Mouse (Mus musculus) limb, embryonic 15.5 days (tissue): ENCODE measurements around the gene Pax3. TPM values are rescaled to one million over a fixed set of nuclear protein-coding genes. Genes with fewer than 3 reads are reported as not detected.

Source experiments
- ATAC-seq: fragments of 200-750 bp; cut with Nextera tagmentation; 2 replicates; pipeline ENCODE4 v1.8.0; 2017; ENCODE audit warnings: low read depth, moderate TSS enrichment; ENCODE audit not compliant: insufficient number of reproducible peaks, low FRiP score, low TSS enrichment
- H3K27ac ChIP-seq: fragments of 300-500 bp; sonication (generic); 2 replicates; pipeline ENCODE4 v1.5.1; 2015; ENCODE audit warnings: moderate library complexity, mild to moderate bottlenecking, inconsistent platforms
- H3K27me3 ChIP-seq: fragments of 300-500 bp; sonication (generic); 2 replicates; pipeline ENCODE4 v1.6.1; 2015; ENCODE audit warnings: inconsistent platforms
- H3K36me3 ChIP-seq: fragments of 300-500 bp; sonication (generic); 2 replicates; pipeline ENCODE4 v1.6.1; 2015; ENCODE audit warnings: inconsistent platforms
- H3K4me1 ChIP-seq: fragments of 300-500 bp; sonication (generic); 2 replicates; pipeline ENCODE4 v1.6.1; 2015; ENCODE audit warnings: inconsistent platforms
- H3K4me2 ChIP-seq: fragments of 300-500 bp; sonication (generic); 2 replicates; pipeline ENCODE4 v1.6.1; 2015; ENCODE audit warnings: mild to moderate bottlenecking, inconsistent platforms
- H3K4me3 ChIP-seq: fragments of 300-500 bp; sonication (generic); 2 replicates; pipeline ENCODE4 v1.5.1; 2015; ENCODE audit warnings: mild to moderate bottlenecking, inconsistent platforms
- H3K9ac ChIP-seq: fragments of 300-500 bp; sonication (generic); 2 replicates; pipeline ENCODE4 v1.6.1; 2015; ENCODE audit warnings: inconsistent platforms
- H3K9me3 ChIP-seq: fragments of 300-500 bp; sonication (generic); 2 replicates; pipeline ENCODE4 v1.6.1; 2016; ENCODE audit warnings: inconsistent platforms
- WGBS: fragments of 180-500 bp; shearing (Covaris S2); methylation state at CpG from one replicate; pipeline ENCODE4 v1.1.7; 2015; 5-methylcytosine and 5-hydroxymethylcytosine counted together
- polyA plus RNA-seq: library from polyadenylated mRNA; unstranded; fragments of >200 nt; fragmentation: Nextera tagmentation; extraction: Ambion mirVana; gene quantifications from 2 replicates; pipeline ENCODE4 v1.2.1, GENCODE M21; 2015

Gene Pax3
- polyA plus RNA-seq, result 0.60 and 0.96 TPM in 2 replicates

DNA sequence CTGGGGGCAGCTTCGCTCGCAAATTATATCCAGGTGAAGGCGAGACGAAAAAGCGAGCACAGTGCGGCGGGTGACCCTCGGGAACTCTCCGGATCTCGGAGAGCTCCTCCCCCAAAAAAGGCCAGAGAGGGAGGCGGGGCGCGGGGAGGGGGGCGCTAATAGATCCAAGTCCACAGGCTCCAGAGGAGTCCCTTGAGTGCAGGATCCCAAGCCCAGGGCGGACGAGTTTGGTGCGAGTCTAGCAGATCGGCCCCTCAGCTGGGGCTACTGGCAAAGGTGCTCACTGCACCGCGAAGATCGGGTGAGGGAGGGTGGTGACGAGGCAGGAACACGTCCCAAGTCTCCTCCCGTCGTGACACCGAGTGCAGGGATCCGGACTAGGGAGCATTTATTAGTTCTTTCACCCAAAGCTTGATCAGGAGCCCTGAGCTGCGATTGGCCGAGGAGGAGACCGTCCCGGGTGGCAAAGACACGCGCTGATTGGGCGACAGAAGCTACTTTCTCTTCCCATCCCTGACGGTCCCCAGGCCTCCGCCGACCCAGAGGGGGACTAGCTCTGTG is at the start of gene Pax3:
Gene Pax3, minus strand, starts transcription at position 384 of the 561 bp plus-strand sequence.
- peaks cover 93% of the 10 kb centered on the region for H3K27me3 ChIP-seq
- peaks cover 19% of the 10 kb centered on the region for H3K4me1 ChIP-seq
- peak within 1 kb of the TSS; percentile 59 for H3K4me2 ChIP-seq
- H3K9me3 ChIP-seq, result no peaks in the 10 kb centered on the region
- under 1% methylated on average over 37 of the region's 37 CpGs for WGBS
- no peaks in the 10 kb centered on the region for H3K36me3 ChIP-seq
- H3K9ac ChIP-seq, result no peak within 1 kb of the TSS
- ATAC-seq, result no peak
- no peak within 1 kb of the TSS for H3K27ac ChIP-seq
- H3K4me3 ChIP-seq, result peak within 1 kb of the TSS; percentile 37

GRCm38 (mm10) chr1:78234306-78234705 is 37.4 kb upstream of the Pax3 start:
- ATAC-seq, result no peak
- H3K4me3 ChIP-seq, result no peak overlapping the region
- WGBS, result 51% methylated on average over 5 of the region's 5 CpGs

DNA sequence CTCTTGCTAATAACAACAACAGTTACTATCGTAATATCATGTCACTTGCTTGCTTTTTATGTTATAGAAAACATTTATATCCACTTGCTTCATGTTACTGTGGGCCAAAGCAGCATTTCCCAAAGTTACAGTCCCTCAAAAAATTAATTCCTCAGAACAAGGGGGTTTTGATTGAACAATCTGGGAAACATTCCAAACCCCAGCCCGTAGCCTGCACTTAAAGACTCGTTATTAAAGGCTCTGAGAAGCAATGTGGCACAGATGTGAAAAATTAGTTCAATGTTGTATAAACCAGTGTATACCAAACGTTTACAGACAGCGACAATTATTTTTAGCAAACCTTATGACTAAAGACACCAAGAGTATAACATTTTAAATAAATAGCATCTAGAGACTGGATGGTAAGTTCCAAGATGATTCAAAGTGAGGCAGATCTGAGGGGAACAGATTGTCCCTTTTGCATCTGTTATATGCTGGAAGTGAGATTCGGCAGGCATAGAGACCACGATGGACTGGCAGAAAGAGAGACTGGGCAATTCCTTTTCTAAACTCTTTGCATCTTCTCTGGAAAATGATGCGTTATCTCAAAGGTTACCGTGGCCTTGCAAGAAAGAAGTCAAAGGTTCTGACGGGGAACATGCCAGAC is 35.1 kb upstream of the Pax3 start:
- WGBS, result 30% methylated on average over 10 of the region's 10 CpGs
- H3K4me3 ChIP-seq, result no peak overlapping the region
- H3K4me1 ChIP-seq, result peaks cover 11% of the 10 kb centered on the region
- no peaks in the 10 kb centered on the region for H3K9me3 ChIP-seq
- H3K36me3 ChIP-seq, result no peaks in the 10 kb centered on the region
- 0 out of 2 replicates have a peak overlapping the region, but pooled peaks have one; percentile 50 for H3K27ac ChIP-seq
- H3K4me2 ChIP-seq, result no peak overlapping the region
- H3K9ac ChIP-seq, result no peak overlapping the region
- H3K27me3 ChIP-seq, result no peaks in the 10 kb centered on the region; the same call in 1 of the 2 replicates
- ATAC-seq, result no peak

More at GRCm38 (mm10) chr1:78234306-78234705, 37.4 kb upstream of the Pax3 start:
- peaks cover 11% of the 10 kb centered on the region for H3K4me1 ChIP-seq
- no peaks in the 10 kb centered on the region for H3K9me3 ChIP-seq
- no peaks in the 10 kb centered on the region for H3K36me3 ChIP-seq
- no peak overlapping the region for H3K9ac ChIP-seq
- H3K27me3 ChIP-seq, result no peaks in the 10 kb centered on the region
- H3K27ac ChIP-seq, result no peak overlapping the region
- no peak overlapping the region for H3K4me2 ChIP-seq

DNA sequence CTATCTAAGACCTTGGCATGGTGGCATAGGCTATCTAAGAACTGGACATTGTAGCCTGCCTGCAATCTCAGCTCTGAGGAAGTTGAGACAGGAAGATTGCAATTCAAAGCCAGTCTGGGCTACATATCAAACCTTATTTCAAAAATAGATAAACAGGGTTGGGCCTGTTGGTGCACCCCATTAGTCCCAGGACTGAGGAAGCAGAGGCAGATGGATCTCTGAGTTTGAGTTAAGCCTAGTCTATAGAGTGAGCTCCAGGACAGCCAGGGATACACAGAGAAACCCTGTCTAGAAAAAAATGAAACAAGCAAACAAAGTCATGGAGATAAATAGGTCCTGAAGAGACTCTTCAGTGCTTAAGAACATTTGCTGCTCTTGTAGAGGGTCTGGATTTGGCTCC is 32.9 kb upstream of the Pax3 start:
- H3K9ac ChIP-seq, result no peak overlapping the region

DNA sequence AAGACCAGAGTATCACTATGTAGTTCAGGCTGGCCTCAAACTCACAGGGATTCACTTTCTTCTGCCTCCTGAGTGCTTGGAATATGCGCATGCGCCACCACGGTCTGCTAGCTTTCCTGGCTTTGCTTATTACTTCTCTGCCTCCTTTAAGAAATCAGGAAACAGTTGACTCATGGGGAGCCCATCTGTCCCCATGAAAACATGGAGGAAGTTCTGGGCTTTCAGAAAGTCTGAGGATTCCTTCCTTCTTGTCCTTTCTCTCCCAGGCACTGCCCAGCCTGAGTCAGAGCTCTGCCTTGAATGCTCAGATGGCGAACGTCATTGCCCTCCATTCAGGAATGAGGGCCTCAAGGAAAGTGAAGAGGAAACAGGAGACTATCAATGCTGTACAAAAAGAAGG is 31.8 kb upstream of the Pax3 start:
- Histone ChIP-seq H3K27ac (no peak overlapping the region), H3K36me3 (no peaks in the 10 kb centered on the region), H3K4me2 (no peak overlapping the region), H3K9ac (no peak overlapping the region), H3K4me3 (no peak overlapping the region), H3K9me3 (no peaks in the 10 kb centered on the region), H3K27me3 (no peaks in the 10 kb centered on the region; the same call in 1 of the 2 replicates), H3K4me1 (peaks cover 2% of the 10 kb centered on the region)
- WGBS, result 69% methylated on average over 5 of the region's 5 CpGs
- no peak for ATAC-seq

More for the DNA sequence above, 32.9 kb upstream of the Pax3 start:
- no peak overlapping the region for H3K4me2 ChIP-seq
- H3K4me1 ChIP-seq, result peaks cover 7% of the 10 kb centered on the region
- no peaks in the 10 kb centered on the region for H3K9me3 ChIP-seq
- H3K27ac ChIP-seq, result no peak overlapping the region
- H3K36me3 ChIP-seq, result no peaks in the 10 kb centered on the region
- no peak for ATAC-seq
- no peaks in the 10 kb centered on the region; the same call in 1 of the 2 replicates for H3K27me3 ChIP-seq
- H3K4me3 ChIP-seq, result no peak overlapping the region

GRCm38 (mm10) chr1:78218057-78218780 is 21.3 kb upstream of the Pax3 start:
- H3K36me3 ChIP-seq, result no peaks in the 10 kb centered on the region
- H3K9me3 ChIP-seq, result no peaks in the 10 kb centered on the region
- H3K4me3 ChIP-seq, result peak overlapping the region; percentile 61
- peaks cover 29% of the 10 kb centered on the region for H3K4me1 ChIP-seq
- WGBS, result 2% methylated on average over 19 of the region's 19 CpGs
- peak; percentile 60; the same call in 1 of the 2 replicates for ATAC-seq
- H3K4me2 ChIP-seq, result peak overlapping the region; percentile 99
- H3K27ac ChIP-seq, result peak overlapping the region; percentile 63
- H3K27me3 ChIP-seq, result peaks cover 83% of the 10 kb centered on the region
- no peak overlapping the region for H3K9ac ChIP-seq

- H3K27ac ChIP-seq, result peak overlapping the region; percentile 63
- H3K36me3 ChIP-seq, result no peaks in the 10 kb centered on the region
- peak overlapping the region; percentile 99 for H3K4me2 ChIP-seq
- H3K9me3 ChIP-seq, result no peaks in the 10 kb centered on the region
- H3K9ac ChIP-seq, result peak overlapping the region; percentile 35
- peak overlapping the region; percentile 61 for H3K4me3 ChIP-seq
- peaks cover 29% of the 10 kb centered on the region for H3K4me1 ChIP-seq
- WGBS, result under 1% methylated on average over 73 of the region's 79 CpGs
- no peak for ATAC-seq
- H3K27me3 ChIP-seq, result peaks cover 91% of the 10 kb centered on the region
Measured at GRCm38 (mm10) chr1:78217151-78218034, 20.5 kb upstream of the Pax3 start.

DNA sequence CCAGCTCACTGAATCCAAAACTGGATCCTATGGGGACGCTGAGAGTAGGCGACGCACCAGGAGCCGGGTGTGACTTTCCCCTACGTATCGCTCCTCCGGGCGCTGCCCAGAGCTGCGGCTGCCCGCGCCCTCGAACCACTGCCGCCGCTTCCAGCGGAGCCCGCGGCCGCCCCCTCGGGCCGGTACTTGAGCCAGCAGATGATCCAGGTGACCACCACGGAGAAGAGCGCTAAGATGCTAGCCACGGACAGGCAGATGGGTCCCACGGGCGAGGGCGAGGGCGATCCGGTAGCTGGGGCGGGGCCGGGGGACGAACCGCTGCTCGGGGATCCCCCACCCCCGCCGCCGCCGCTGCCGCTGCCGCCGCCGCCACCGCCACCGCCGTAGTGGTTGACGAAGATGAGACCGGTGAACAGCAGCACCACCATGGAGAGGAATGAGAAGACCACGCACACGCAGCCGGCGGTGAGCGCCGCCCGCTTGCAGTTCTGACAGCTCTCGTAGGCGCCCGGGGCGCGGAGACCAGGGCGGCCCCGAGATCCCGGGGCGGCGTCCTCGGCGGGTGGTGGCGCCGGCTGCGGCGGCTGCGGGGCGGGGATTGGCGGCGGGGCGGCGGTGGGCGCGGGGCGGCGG is 19.7 kb upstream of the Pax3 start:
- under 1% methylated on average over 74 of the region's 79 CpGs for WGBS
- H3K27ac ChIP-seq, result peak overlapping the region; percentile 63

DNA sequence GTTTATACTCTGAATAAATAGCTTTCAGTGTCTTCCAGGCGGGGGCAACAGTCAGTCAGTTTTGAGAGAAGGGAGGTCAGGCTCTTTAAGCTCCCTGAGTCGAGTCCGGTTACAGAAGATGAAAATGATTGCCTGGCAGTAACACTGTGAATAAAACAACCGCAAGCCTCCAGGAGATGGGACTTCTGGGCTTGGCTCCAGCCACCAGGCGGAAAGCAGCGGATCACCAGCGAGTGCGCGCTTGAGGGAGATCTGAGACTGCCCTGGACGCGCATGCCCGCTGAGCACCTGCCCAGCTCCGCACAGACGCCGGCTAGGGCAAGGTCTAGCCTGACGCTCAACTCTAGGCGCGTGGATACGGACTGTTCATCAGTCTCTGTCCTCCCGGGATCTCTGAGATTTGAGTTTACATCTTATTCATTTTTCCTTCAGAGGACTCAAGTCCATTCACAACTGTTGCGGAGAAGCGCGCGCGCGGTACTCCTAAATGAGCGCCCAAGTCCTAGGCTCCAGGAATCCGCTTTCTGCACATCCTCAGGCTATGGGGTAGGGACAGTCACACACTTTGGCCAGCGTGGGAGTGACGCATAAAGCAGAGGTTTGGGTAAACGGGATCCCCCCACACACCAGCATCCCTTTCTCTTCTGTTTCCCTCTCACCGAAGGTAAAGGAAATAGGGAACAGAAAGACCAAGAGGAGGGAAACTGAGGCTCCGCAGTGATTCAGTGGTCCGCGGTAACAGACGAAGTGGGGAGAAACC is 19.0 kb upstream of the Pax3 start:
- Histone ChIP-seq H3K4me3 (peak overlapping the region; percentile 61), H3K4me2 (peak overlapping the region; percentile 99), H3K27me3 (peaks cover 99% of the 10 kb centered on the region), H3K36me3 (no peaks in the 10 kb centered on the region), H3K4me1 (peaks cover 29% of the 10 kb centered on the region), H3K9ac (no peak overlapping the region), H3K27ac (no peak overlapping the region), H3K9me3 (no peaks in the 10 kb centered on the region)
- WGBS, result 1% methylated on average over 36 of the region's 36 CpGs
- ATAC-seq, result 0 out of 2 replicates have a peak, but pooled peaks have one; percentile 30

More for the DNA sequence above, 19.7 kb upstream of the Pax3 start:
- Histone ChIP-seq H3K27me3 (peaks cover 99% of the 10 kb centered on the region), H3K9me3 (no peaks in the 10 kb centered on the region), H3K9ac (peak overlapping the region; percentile 35), H3K4me1 (peaks cover 29% of the 10 kb centered on the region), H3K36me3 (no peaks in the 10 kb centered on the region), H3K4me3 (peak overlapping the region; percentile 61), H3K4me2 (peak overlapping the region; percentile 99)
- no peak for ATAC-seq

DNA sequence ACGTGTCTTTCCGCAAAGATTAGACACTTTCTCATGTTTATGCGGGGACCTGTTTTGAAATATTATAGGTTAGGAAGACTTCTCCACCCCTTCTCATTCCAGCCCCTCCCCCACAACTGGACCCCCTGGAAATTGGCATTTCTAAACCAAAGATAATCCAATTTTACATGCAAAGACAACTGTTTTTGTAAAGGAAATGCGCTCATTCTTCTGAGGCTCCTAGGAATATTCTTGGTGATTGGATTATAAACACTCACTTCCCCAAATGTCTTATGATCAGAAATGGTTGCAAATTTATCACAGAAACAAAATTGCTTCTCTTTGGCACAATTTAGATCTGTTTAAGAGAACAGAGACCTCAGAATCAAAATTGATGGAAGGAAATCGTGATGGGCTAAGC is 14.1 kb upstream of the Pax3 start:
- Histone ChIP-seq H3K9ac (no peak overlapping the region), H3K9me3 (no peaks in the 10 kb centered on the region), H3K4me3 (no peak overlapping the region), H3K36me3 (no peaks in the 10 kb centered on the region), H3K27me3 (peaks cover 98% of the 10 kb centered on the region), H3K4me1 (peaks cover 5% of the 10 kb centered on the region), H3K4me2 (no peak overlapping the region), H3K27ac (no peak overlapping the region)
- ATAC-seq, result no peak
- 7% methylated on average over 5 of the region's 5 CpGs for WGBS
